Mouse (Mus musculus) stomach, postnatal 0 days (tissue): ENCODE data around the gene Ppp2r3a. TPM values are rescaled to one million over a fixed set of nuclear protein-coding genes. Genes with fewer than 3 reads are reported as not detected.

Experiments
- ATAC-seq: fragments of 200-750 bp; cut with Nextera tagmentation; 2 replicates; pipeline ENCODE4 v1.8.0; 2017; ENCODE audit not compliant: low FRiP score, low TSS enrichment
- DNase-seq: peaks from one replicate; pipeline ENCODE4 v3.0.0-alpha.2; 2016; ENCODE audit warnings: low spot score
- H3K27ac ChIP-seq: fragments of 300-500 bp; sonication (generic); replicated peaks from 2 replicates; pipeline ENCODE4 v1.5.1; 2014; ENCODE audit warnings: mild to moderate bottlenecking, control low read depth
- H3K27me3 ChIP-seq: fragments of 300-500 bp; sonication (generic); 2 replicates; pipeline ENCODE4 v1.6.1; 2014; ENCODE audit warnings: low read length; ENCODE audit not compliant: control insufficient read depth, insufficient read depth
- H3K36me3 ChIP-seq: fragments of 300-500 bp; sonication (generic); 2 replicates; pipeline ENCODE4 v1.6.1; 2014; ENCODE audit warnings: low read length, mixed read lengths; ENCODE audit not compliant: control insufficient read depth, insufficient read depth
- H3K4me1 ChIP-seq: fragments of 300-500 bp; sonication (generic); replicated peaks from 2 replicates; pipeline ENCODE4 v1.6.1; 2014; ENCODE audit warnings: antibody characterized with exemption; ENCODE audit not compliant: control insufficient read depth, insufficient read depth
- H3K4me2 ChIP-seq: fragments of 300-500 bp; sonication (generic); replicated peaks from 2 replicates; pipeline ENCODE4 v1.6.1; 2014; ENCODE audit warnings: low read depth, mild to moderate bottlenecking, control low read depth, moderate library complexity
- H3K4me3 ChIP-seq: fragments of 300-500 bp; sonication (generic); 2 replicates; pipeline ENCODE4 v1.5.1; 2014; ENCODE audit warnings: low read depth, low read length, control low read depth
- H3K9ac ChIP-seq: fragments of 300-500 bp; sonication (generic); 2 replicates; pipeline ENCODE4 v1.6.1; 2014; ENCODE audit warnings: mild to moderate bottlenecking, low read length, control low read depth, mixed read lengths
- H3K9me3 ChIP-seq: fragments of 300-500 bp; sonication (generic); 2 replicates; pipeline ENCODE4 v1.6.1; 2016; ENCODE audit warnings: low read length; ENCODE audit not compliant: control insufficient read depth
- CTCF ChIP-seq: IDR thresholded peaks from 2 replicates; pipeline ENCODE4 v1.5.1; 2016; ENCODE audit warnings: antibody characterized with exemption, low read depth, mild to moderate bottlenecking, moderate library complexity
- EP300 ChIP-seq: optimal IDR thresholded peaks from 2 replicates; pipeline ENCODE3; 2016; ENCODE audit warnings: antibody characterized with exemption
- WGBS: fragments of 180-500 bp; shearing (Covaris S2); extraction: QIAGEN DNeasy Blood & Tissue Kit; methylation state at CpG from one replicate; pipeline ENCODE4 v1.1.7; 2014; 5-methylcytosine and 5-hydroxymethylcytosine counted together
- polyA plus RNA-seq: library from polyadenylated mRNA; unstranded; fragments of >200 nt; fragmentation: Nextera tagmentation; extraction: Ambion mirVana; gene quantifications from 2 replicates; pipeline ENCODE4 v1.2.1, GENCODE M21; 2015

Ppp2r3a gene
- polyA plus RNA-seq, 1 experiment from 2014 or later, result 6.8 TPM

DNA sequence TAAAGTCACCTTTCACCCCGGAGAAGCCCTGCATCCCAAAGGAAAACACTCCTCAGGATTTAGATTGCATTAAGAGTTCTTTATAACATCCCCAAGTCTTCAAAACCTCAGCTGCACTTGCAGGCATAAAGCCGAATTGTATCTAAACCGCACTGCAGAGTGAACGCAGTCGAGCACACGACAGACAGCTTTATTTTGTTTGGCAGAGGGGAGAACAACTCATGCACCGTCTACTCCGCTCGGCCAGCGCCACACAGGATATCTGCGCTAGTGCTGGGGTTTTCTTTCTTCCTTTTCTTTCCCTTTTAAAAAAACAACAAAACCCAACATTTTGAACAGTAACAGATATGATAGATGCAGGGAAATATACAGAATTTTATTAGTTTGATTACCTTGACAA is 146.7 kb downstream of the Ppp2r3a start:
- 79% methylated on average over 11 of the region's 11 CpGs for WGBS
- no peak overlapping the region for H3K9ac ChIP-seq
- no peaks in the 10 kb centered on the region for H3K9me3 ChIP-seq
- H3K4me2 ChIP-seq, result no peak overlapping the region
- H3K4me1 ChIP-seq, result no peaks in the 10 kb centered on the region
- no peak overlapping the region for H3K27ac ChIP-seq
- H3K36me3 ChIP-seq, result peaks cover 6% of the 10 kb centered on the region; the same call in 1 of the 2 replicates
- ATAC-seq (no peak), DNase-seq (no peak)
- H3K27me3 ChIP-seq, result no peaks in the 10 kb centered on the region
- no peak overlapping the region for H3K4me3 ChIP-seq
- TF ChIP-seq CTCF (no peak), EP300 (no peak)

DNA sequence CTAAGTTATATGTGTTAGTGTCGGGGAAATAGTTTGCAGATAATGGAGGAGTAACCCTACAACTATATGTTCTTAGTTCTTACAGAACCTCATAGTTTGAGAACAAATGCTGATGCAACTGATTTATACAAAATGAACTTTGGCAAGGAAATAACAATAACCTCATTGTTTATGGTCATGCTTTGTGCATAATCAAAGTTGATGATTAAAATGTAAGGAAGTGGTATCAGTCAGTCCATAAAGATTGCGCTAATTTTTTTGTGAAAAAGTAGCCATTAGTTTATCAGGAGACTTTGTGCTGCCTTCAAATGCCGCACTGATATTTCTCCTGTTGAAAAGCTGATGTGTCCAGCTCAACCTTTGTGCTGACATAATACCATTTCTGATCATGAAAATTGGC is 149.3 kb downstream of the Ppp2r3a start:
- DNase-seq, result no peak
- peaks cover 3% of the 10 kb centered on the region; the same call in 1 of the 2 replicates for H3K36me3 ChIP-seq
- no peaks in the 10 kb centered on the region; the same call in 1 of the 2 replicates for H3K9me3 ChIP-seq
- H3K4me3 ChIP-seq, result no peak overlapping the region
- H3K27me3 ChIP-seq, result no peaks in the 10 kb centered on the region
- no peak overlapping the region for H3K9ac ChIP-seq
- 82% methylated on average over 3 of the region's 3 CpGs for WGBS
- 0 out of 2 replicates have a peak, but pooled peaks cover 2% of the 10 kb centered on the region for H3K4me1 ChIP-seq
- no peak overlapping the region for H3K27ac ChIP-seq
- no peak overlapping the region for H3K4me2 ChIP-seq
- TF ChIP-seq CTCF (no peak), EP300 (no peak)
- ATAC-seq, result no peak

DNA sequence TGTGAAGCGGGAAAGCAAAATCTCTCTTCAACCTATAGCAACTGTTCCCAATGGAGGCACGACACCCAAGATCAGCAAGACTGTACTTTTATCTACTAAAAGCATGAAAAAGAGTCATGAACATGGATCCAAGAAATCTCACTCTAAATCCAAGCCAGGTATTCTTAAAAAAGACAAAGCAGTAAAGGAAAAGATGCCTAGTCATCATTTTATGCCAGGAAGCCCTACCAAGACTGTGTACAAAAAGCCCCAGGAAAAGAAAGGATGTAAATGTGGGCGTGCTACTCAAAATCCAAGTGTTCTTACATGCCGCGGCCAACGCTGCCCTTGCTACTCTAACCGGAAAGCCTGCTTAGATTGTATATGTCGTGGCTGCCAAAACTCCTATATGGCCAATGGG is 150.0 kb downstream of the Ppp2r3a start:
- Histone ChIP-seq H3K4me1 (0 out of 2 replicates have a peak, but pooled peaks cover 2% of the 10 kb centered on the region), H3K9ac (no peak overlapping the region), H3K9me3 (no peaks in the 10 kb centered on the region; the same call in 1 of the 2 replicates), H3K27me3 (no peaks in the 10 kb centered on the region), H3K4me3 (no peak overlapping the region), H3K4me2 (no peak overlapping the region), H3K36me3 (peaks cover 3% of the 10 kb centered on the region; the same call in 1 of the 2 replicates), H3K27ac (no peak overlapping the region)
- WGBS, result 90% methylated on average over 8 of the region's 8 CpGs
- ATAC-seq (no peak), DNase-seq (no peak)
- TF ChIP-seq EP300, result no peak
- TF ChIP-seq CTCF, result no peak

DNA sequence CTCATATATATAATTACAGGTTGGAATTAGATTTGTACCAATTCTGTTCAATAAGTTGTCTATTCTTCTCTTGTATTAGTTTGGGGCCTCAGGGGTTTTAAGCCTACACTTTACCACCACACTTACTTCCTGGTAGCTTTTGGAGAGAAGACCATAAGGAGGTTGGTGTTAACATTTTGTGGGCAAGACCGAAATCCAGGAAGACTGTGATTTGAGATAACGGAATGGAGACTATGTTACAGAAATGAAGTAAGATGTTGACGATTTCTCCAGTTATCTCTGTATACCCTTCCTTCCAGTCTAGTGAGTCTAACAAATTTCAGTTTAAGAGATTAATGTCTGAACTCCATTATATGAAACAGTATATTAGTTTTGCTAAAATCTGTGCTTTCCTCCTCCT is 151.4 kb downstream of the Ppp2r3a start:
- Histone ChIP-seq H3K9me3 (no peaks in the 10 kb centered on the region; the same call in 1 of the 2 replicates), H3K9ac (no peak overlapping the region), H3K27me3 (no peaks in the 10 kb centered on the region), H3K4me1 (0 out of 2 replicates have a peak, but pooled peaks cover 2% of the 10 kb centered on the region), H3K4me3 (no peak overlapping the region), H3K27ac (no peak overlapping the region), H3K4me2 (no peak overlapping the region), H3K36me3 (peaks cover 3% of the 10 kb centered on the region; the same call in 1 of the 2 replicates)
- TF ChIP-seq CTCF (no peak), EP300 (no peak)
- DNase-seq, result no peak
- ATAC-seq, result no peak
- 73% methylated on average over 3 of the region's 3 CpGs for WGBS

DNA sequence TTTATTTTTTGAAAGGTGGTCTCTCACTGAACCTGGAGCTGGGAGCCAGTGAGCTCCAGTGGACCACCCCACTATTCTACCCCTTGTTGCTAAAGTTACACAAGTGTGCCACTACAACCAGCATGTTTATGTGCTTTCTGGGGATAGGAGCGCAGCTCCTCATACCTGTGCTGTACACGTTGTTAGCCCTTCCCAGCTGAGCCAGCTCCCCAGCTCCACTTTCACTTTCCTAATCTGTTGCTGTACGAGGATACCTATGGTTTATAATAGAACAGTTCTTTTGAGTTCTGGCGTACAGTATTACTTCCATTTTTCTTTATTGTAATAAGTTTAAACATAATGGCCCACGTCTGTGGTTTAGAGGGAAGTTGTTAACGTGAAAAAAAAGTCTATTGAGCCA is 152.2 kb downstream of the Ppp2r3a start:
- TF ChIP-seq CTCF (no peak), EP300 (no peak)
- Histone ChIP-seq H3K4me1 (0 out of 2 replicates have a peak, but pooled peaks cover 2% of the 10 kb centered on the region), H3K27me3 (no peaks in the 10 kb centered on the region), H3K27ac (no peak overlapping the region; the same call in 1 of the 2 replicates), H3K4me3 (no peak overlapping the region), H3K4me2 (no peak overlapping the region), H3K9ac (no peak overlapping the region), H3K36me3 (peaks cover 3% of the 10 kb centered on the region; the same call in 1 of the 2 replicates), H3K9me3 (no peaks in the 10 kb centered on the region; the same call in 1 of the 2 replicates)
- peak; percentile 38; the same call in 1 of the 2 replicates for ATAC-seq
- DNase-seq, result no peak
- WGBS, result 53% methylated on average over 6 of the region's 6 CpGs

DNA sequence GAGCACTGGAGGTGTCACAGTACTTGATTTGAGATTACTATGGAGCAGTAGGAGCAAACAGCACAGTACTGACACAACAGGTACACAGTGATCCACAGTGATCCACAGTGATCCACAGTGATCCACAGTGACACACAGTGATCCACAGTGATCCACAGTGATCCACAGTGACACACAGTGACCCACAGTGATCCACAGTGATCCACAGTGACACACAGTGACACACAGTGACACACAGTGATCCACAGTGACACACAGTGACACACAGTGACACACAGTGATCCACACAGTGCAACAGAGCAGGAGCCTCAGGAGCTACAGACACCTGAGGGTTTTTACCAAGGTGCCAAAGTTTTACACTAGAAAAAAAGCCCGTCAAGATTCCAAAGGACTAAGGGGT is 154.1 kb downstream of the Ppp2r3a start:
- Histone ChIP-seq H3K4me1 (0 out of 2 replicates have a peak, but pooled peaks cover 2% of the 10 kb centered on the region), H3K4me3 (no peak overlapping the region), H3K27me3 (no peaks in the 10 kb centered on the region), H3K36me3 (peaks cover 3% of the 10 kb centered on the region; the same call in 1 of the 2 replicates), H3K4me2 (no peak overlapping the region), H3K27ac (no peak overlapping the region), H3K9me3 (no peaks in the 10 kb centered on the region; the same call in 1 of the 2 replicates), H3K9ac (no peak overlapping the region)
- DNase-seq, result no peak
- ATAC-seq, result 0 out of 2 replicates have a peak, but pooled peaks have one; percentile 47
- 68% methylated on average over 1 of the region's 1 CpGs for WGBS
- no peak for TF ChIP-seq EP300
- no peak for TF ChIP-seq CTCF
